8 mouse cellular contexts compared by ENCODE assay signal in genomic region chr13:111796191-111796920, GRCm38 (mm10). TPM values are rescaled to one million over a fixed set of nuclear protein-coding genes. Genes with fewer than 3 reads are reported as not detected.
DNase-seq lines count a peak whose midpoint lies in the region; ATAC-seq and TF ChIP-seq lines count a peak whose summit lies in the region.

No protein-coding gene starts in this region.

- H3K36me3 ChIP-seq in forebrain, postnatal 0 days (ENCODE audit: insufficient read depth), result no peaks in the 10 kb centered on the region
- no peaks in the 10 kb centered on the region for H3K36me3 ChIP-seq in intestine, postnatal 0 days (ENCODE audit: control insufficient read depth, insufficient read depth)

- H3K4me1 ChIP-seq in forebrain, postnatal 0 days (ENCODE audit: insufficient read depth), result peaks cover 4% of the 10 kb centered on the region; the same call in 1 of the 2 replicates
- H3K4me1 ChIP-seq in intestine, postnatal 0 days (replicated peaks; ENCODE audit: control insufficient read depth, insufficient read depth, low read length), result peaks cover 39% of the 10 kb centered on the region

- no peaks in the 10 kb centered on the region; the same call in 1 of the 2 replicates for H3K27me3 ChIP-seq in forebrain, postnatal 0 days (ENCODE audit: insufficient read depth, low read length)
- no peaks in the 10 kb centered on the region for H3K27me3 ChIP-seq in intestine, postnatal 0 days (replicated peaks; ENCODE audit: control insufficient read depth, insufficient read depth, low read length)

- peak; percentile 32; the same call in 1 of the 2 replicates for ATAC-seq in forebrain, postnatal 0 days
- peak; percentile 92 for ATAC-seq in intestine, postnatal 0 days
- ATAC-seq in megakaryocyte-erythroid progenitor cell, adult 5-6 weeks (replicated peaks; ENCODE audit: low FRiP score, low TSS enrichment, poor library complexity, severe bottlenecking), result peak; percentile 81

- no peak overlapping the region for H3K4me3 ChIP-seq in forebrain, postnatal 0 days (ENCODE audit: low read depth, low read length)
- no peak overlapping the region for H3K4me3 ChIP-seq in intestine, postnatal 0 days (ENCODE audit: low read depth, low read length)

- peak; percentile 75 to 80 for DNase-seq in cerebellum, postnatal 10 days
- no peak for DNase-seq in cerebellum, postnatal 4 days (ENCODE audit: low spot score in 2 of 2)
- peak; percentile 34 to 54 for DNase-seq in CD8-positive naive resting alpha-beta T cell, adult 2 months (ENCODE audit: low read depth in 2 of 2, low spot score in 2 of 2)
- no peak for DNase-seq in forebrain, postnatal 0 days
- DNase-seq in yolk sac, embryonic 10.5 days (ENCODE audit: low spot score), result peak; percentile 84
- no peak for DNase-seq in right cerebral cortex, postnatal 14 days

- H3K4me2 ChIP-seq in forebrain, postnatal 0 days (ENCODE audit: low read depth), result no peak overlapping the region
- H3K4me2 ChIP-seq in intestine, postnatal 0 days (replicated peaks; ENCODE audit: low read depth), result peak overlapping the region; percentile 56

- no peak overlapping the region for H3K27ac ChIP-seq in forebrain, postnatal 0 days (ENCODE audit: low read depth, low read length)
- peak overlapping the region; percentile 93 for H3K27ac ChIP-seq in intestine, postnatal 0 days (ENCODE audit: low read depth, low read length)

- H3K9ac ChIP-seq in forebrain, postnatal 0 days, result no peak overlapping the region
- H3K9ac ChIP-seq in intestine, postnatal 0 days (ENCODE audit: low read depth, low read length), result peak overlapping the region; percentile 38; the same call in 1 of the 2 replicates

- H3K9me3 ChIP-seq in forebrain, postnatal 0 days (ENCODE audit: low read length), result no peaks in the 10 kb centered on the region
- no peaks in the 10 kb centered on the region for H3K9me3 ChIP-seq in intestine, postnatal 0 days (ENCODE audit: control insufficient read depth)

- TF ChIP-seq CTCF in forebrain, postnatal 0 days (IDR thresholded peaks at IDR 0.05; ENCODE audit: low read depth), result no peak
- TF ChIP-seq CTCF in intestine, postnatal 0 days (IDR thresholded peaks at IDR 0.05; ENCODE audit: low read depth), result peak; percentile 33

- WGBS in forebrain, postnatal 0 days, result 43% methylated on average over 11 of the region's 11 CpGs
- WGBS in intestine, postnatal 0 days, result 16% methylated on average over 11 of the region's 11 CpGs

RNA-seq across cellular contexts. Expression of gene Map3k1, which starts 12.4 kb away (rescaled TPM):
- total RNA-seq in forebrain, postnatal 0 days (2014; rRNA removed), result 14.3 and 18.9 TPM in 2 replicates
- polyA plus RNA-seq in forebrain, postnatal 0 days (2015; fragmentation: Nextera tagmentation; extraction: Ambion mirVana), result 4.0 and 7.0 TPM in 2 replicates
- polyA plus RNA-seq in intestine, postnatal 0 days (2015; fragmentation: Nextera tagmentation; extraction: Ambion mirVana), result 11.8 and 14.6 TPM in 2 replicates
- 12.2 and 13.6 TPM in 2 replicates for total RNA-seq in megakaryocyte-erythroid progenitor cell, adult 5-6 weeks (2014; fragmentation: Nextera tagmentation)
- total RNA-seq in megakaryocyte-erythroid progenitor cell, adult 5-6 weeks (2017), result 10.7 and 36.0 TPM in 2 replicates

Comparison
In these comparisons a context has a peak if more than half of its experiments do, and no peak if none do; other contexts are left out.
1. DNase-seq: peak in cerebellum, postnatal 10 days (2 of 2), CD8-positive naive resting alpha-beta T cell, adult 2 months (2 of 2) and yolk sac, embryonic 10.5 days (single experiment); none in cerebellum, postnatal 4 days (0 of 2), forebrain, postnatal 0 days (single experiment) and right cerebral cortex, postnatal 14 days (single experiment).
2. ATAC-seq: peak in every context shown above with its lines; median percentile 92 in intestine, postnatal 0 days; 81 in megakaryocyte-erythroid progenitor cell, adult 5-6 weeks; 32 in forebrain, postnatal 0 days.